Mouse (Mus musculus) gastrocnemius, adult 18-20 months (tissue): Measurements from ENCODE around the gene Triap1. TPM values are rescaled to one million over a fixed set of nuclear protein-coding genes. Genes with fewer than 3 reads are reported as not detected.
"Not testable (repeated sequence)": the region's sequence is repeated elsewhere in the genome, so short reads cannot be mapped to it uniquely, and the experiment has no call there.

ENCODE experiments used
- DNase-seq: peaks from one replicate; pipeline ENCODE4 v3.0.0; 2021; ENCODE audit warnings: low spot score
- total RNA-seq, 2 experiments: library from RNA; stranded (reverse); gene quantifications; 2 replicates each; pipeline ENCODE4 v1.2.3; 2021

The Triap1 gene
- total RNA-seq, 2 experiments from 2014 or later: 18.2 to 18.3 TPM

GRCm38 (mm10) chr5:115330955-115331354 lies 10.1 kb upstream of the Triap1 start:
- DNase-seq: no peak

GRCm38 (mm10) chr5:115333626-115334025 lies 7.4 kb upstream of the Triap1 start:
- DNase-seq: no peak

- no peak for DNase-seq
These were observed 1.0 kb upstream of the Triap1 start for GRCm38 (mm10) chr5:115340007-115340406.

GRCm38 (mm10) chr5:115341314-115342165 lies 515 bp downstream of the Triap1 start:
- no peak for DNase-seq

- peak; percentile 75 for DNase-seq
These were observed 6.5 kb downstream of the Triap1 start for GRCm38 (mm10) chr5:115347564-115347963.

- DNase-seq: peak; percentile 98
These were observed 7.7 kb downstream of the Triap1 start, which contains the start of gene Cox6a1 for GRCm38 (mm10) chr5:115348546-115349224. Cox6a1 (minus strand) TSS chr5:115348981.

GRCm38 (mm10) chr5:115349225-115349555 lies 8.2 kb downstream of the Triap1 start:
- DNase-seq: no peak

- no peak for DNase-seq
These were observed 10.3 kb downstream of the Triap1 start for GRCm38 (mm10) chr5:115351348-115351747.

GRCm38 (mm10) chr5:115355070-115355469 lies 14.0 kb downstream of the Triap1 start:
- no peak for DNase-seq

GRCm38 (mm10) chr5:115358872-115359271 lies 17.8 kb downstream of the Triap1 start:
- DNase-seq: peak; percentile 75

GRCm38 (mm10) chr5:115359438-115359837 lies 18.4 kb downstream of the Triap1 start:
- no peak for DNase-seq

- no peak for DNase-seq
These were observed 18.9 kb downstream of the Triap1 start for GRCm38 (mm10) chr5:115359851-115360372.

GRCm38 (mm10) chr5:115362216-115362615 lies 21.2 kb downstream of the Triap1 start:
- no peak for DNase-seq

GRCm38 (mm10) chr5:115362819-115363714 lies 22.0 kb downstream of the Triap1 start:
- no peak for DNase-seq

GRCm38 (mm10) chr5:115364782-115365181 lies 23.8 kb downstream of the Triap1 start:
- no peak for DNase-seq

- no peak for DNase-seq
These were observed 30.7 kb downstream of the Triap1 start for GRCm38 (mm10) chr5:115371736-115372135.

- no peak for DNase-seq
These were observed 32.6 kb downstream of the Triap1 start for GRCm38 (mm10) chr5:115373441-115374203.

- no peak for DNase-seq
These were observed 33.3 kb downstream of the Triap1 start for GRCm38 (mm10) chr5:115374204-115374820.

GRCm38 (mm10) chr5:115375436-115375835 lies 34.4 kb downstream of the Triap1 start:
- no peak for DNase-seq

- DNase-seq: not testable (repeated sequence)
These were observed 37.9 kb downstream of the Triap1 start for GRCm38 (mm10) chr5:115378882-115379281.
